Mouse (Mus musculus): ENCODE measurements around the gene Milr1. TPM values are rescaled to one million over a fixed set of nuclear protein-coding genes. Genes with fewer than 3 reads are reported as not detected.
"Not testable (repeated sequence)": the region's sequence is repeated elsewhere in the genome, so short reads cannot be mapped to it uniquely, and the experiment has no call there.

The Milr1 gene
- polyA plus RNA-seq, 1 experiment from 2014 or later = 2.7 TPM

- Histone ChIP-seq H3K9ac (peak within 1 kb of the TSS; percentile 95), H3K36me3 (peaks cover 19% of the 10 kb centered on the region), H3K27ac (peak within 1 kb of the TSS; percentile 99), H3K4me3 (replicated peaks) (peak within 1 kb of the TSS; percentile 93), H3K4me2 (peak within 1 kb of the TSS; percentile 79), H3K4me1 (peaks cover 9% of the 10 kb centered on the region; the same call in 1 of the 2 replicates), H3K9me3 (no peaks in the 10 kb centered on the region), H3K27me3 (replicated peaks) (no peaks in the 10 kb centered on the region)
- ATAC-seq (ENCODE audit: insufficient read depth, low FRiP score, low read depth) = peak; percentile 91
- under 1% methylated on average over 58 of the region's 58 CpGs for WGBS
Measured at GRCm38 (mm10) chr11:106788775-106789459, 37.9 kb downstream of the Milr1 start, which contains the start of the genes Ddx5 and Cep95. Gene Ddx5, minus strand, starts transcription at chr11:106789185. Gene Cep95, plus strand, starts transcription at chr11:106789252.

DNA sequence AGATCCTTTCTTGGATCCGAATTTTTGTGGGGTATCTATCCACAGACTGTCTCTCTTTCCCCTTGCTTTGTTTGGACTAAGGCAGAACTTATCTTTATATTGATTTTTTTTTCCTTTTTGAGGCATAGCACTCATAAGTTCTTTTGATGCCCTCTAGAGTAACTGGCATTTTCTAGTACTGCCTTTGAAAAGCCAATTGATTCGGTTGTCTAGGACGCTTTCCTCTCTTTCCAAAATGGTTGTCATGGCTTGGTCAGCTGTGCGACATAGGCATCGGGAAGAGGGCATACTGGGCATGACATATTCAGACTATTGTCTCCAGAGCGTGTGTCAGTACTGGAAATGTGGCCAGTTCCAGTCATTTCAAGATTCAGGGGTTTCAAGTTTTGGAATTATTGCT lies 38.6 kb downstream of the Milr1 start:
- Histone ChIP-seq H3K4me1 (0 out of 2 replicates have a peak, but pooled peaks cover 9% of the 10 kb centered on the region), H3K27me3 (replicated peaks) (no peaks in the 10 kb centered on the region), H3K9ac (peak overlapping the region; percentile 83), H3K27ac (peak overlapping the region; percentile 99), H3K36me3 (peaks cover 13% of the 10 kb centered on the region; the same call in 1 of the 2 replicates), H3K4me2 (peak overlapping the region; percentile 79), H3K9me3 (no peaks in the 10 kb centered on the region), H3K4me3 (replicated peaks) (peak overlapping the region; percentile 93)
- under 1% methylated on average over 6 of the region's 6 CpGs for WGBS
- ATAC-seq (ENCODE audit: insufficient read depth, low FRiP score, low read depth) = no peak

DNA sequence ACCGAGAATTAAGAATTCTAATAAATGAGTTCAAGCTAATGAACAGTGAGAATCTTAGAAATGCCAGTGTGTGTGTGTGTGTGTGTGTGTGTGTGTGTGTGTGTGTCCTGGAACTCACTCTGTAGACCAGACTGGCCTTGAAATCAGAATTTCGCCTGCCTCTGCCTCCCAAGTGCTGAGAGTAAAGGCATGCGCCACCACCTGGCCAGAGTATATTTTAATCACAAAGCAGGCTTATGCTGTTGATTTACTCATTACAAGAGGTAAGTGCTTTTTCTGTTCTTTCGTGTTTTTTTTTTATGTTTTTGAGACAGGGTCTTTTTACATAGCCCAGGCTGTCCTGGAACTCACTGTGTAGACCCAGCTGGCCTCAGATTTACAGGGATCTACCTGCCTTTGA lies 42.8 kb downstream of the Milr1 start:
- H3K4me2 ChIP-seq = no peak overlapping the region
- H3K4me1 ChIP-seq = 0 out of 2 replicates have a peak, but pooled peaks cover 4% of the 10 kb centered on the region
- no peak overlapping the region for H3K9ac ChIP-seq
- WGBS = 78% methylated on average over 4 of the region's 4 CpGs
- ATAC-seq (ENCODE audit: insufficient read depth, low FRiP score, low read depth) = no peak
- H3K9me3 ChIP-seq = no peaks in the 10 kb centered on the region
- H3K27ac ChIP-seq = no peak overlapping the region
- no peak overlapping the region for H3K4me3 ChIP-seq (replicated peaks)
- H3K27me3 ChIP-seq (replicated peaks) = no peaks in the 10 kb centered on the region
- peaks cover 9% of the 10 kb centered on the region for H3K36me3 ChIP-seq

DNA sequence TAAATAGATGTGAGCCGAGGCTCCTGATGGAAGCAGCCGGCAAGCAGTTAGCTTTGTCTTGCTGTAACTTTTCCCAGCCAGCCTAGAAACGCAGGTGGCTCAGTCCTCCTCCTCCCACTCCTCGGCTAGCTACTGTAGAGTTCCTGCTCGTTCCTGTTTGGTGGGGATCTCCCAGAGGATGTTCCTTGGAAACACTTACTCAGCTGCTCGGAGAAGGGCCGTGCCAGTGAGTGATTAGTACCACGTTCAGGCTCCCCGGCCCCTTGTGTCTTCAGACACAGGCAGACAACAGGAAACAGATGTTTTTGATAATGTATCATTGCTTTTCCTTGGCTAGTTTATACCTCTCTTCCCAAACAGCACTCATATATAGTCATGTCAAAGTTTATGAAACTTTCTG lies 44.7 kb downstream of the Milr1 start:
- Histone ChIP-seq H3K4me2 (no peak overlapping the region), H3K27me3 (replicated peaks) (no peaks in the 10 kb centered on the region), H3K4me1 (0 out of 2 replicates have a peak, but pooled peaks cover under 1% of the 10 kb centered on the region), H3K27ac (no peak overlapping the region), H3K36me3 (peaks cover 18% of the 10 kb centered on the region), H3K4me3 (replicated peaks) (no peak overlapping the region), H3K9me3 (no peaks in the 10 kb centered on the region), H3K9ac (no peak overlapping the region)
- 51% methylated on average over 9 of the region's 9 CpGs for WGBS
- ATAC-seq (ENCODE audit: insufficient read depth, low FRiP score, low read depth) = no peak

DNA sequence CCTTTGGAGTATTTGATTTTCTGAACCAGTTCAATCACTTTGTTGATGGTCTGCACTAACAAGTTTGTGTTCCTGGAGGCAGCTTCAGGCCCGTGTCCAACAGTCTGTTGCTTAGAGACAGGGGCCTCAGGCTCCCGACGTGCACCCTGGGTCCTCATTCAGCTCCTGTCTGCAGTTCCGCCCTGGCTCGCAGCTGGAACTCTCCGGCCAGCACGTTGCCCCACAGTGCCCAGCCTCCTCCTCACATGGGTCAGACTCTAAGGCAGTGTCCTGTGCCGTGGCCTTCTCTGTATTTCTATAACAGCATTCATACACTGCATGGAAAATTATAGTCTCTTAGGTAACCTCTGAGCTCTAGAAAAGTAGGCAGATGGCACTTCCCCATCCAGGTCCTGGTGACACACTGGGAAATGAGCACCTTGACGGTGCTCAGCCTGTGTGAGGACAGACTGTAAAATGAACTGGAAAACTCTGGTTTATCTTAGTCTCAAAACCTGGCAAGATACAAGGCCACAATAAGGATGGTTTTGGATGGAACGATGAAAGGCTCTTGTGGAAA lies 51.1 kb downstream of the Milr1 start:
- Histone ChIP-seq H3K4me2 (no peak overlapping the region), H3K9ac (no peak overlapping the region), H3K9me3 (no peaks in the 10 kb centered on the region), H3K4me1 (no peaks in the 10 kb centered on the region), H3K27ac (no peak overlapping the region), H3K4me3 (replicated peaks) (no peak overlapping the region), H3K36me3 (peaks cover 22% of the 10 kb centered on the region), H3K27me3 (replicated peaks) (no peaks in the 10 kb centered on the region)
- ATAC-seq (ENCODE audit: insufficient read depth, low FRiP score, low read depth) = no peak
- 86% methylated on average over 10 of the region's 10 CpGs for WGBS

- not testable (repeated sequence) for H3K27ac ChIP-seq; H3K4me2 ChIP-seq; H3K9me3 ChIP-seq; H3K4me1 ChIP-seq; H3K4me3 ChIP-seq (replicated peaks); H3K9ac ChIP-seq; ATAC-seq (ENCODE audit: insufficient read depth, low FRiP score, low read depth); H3K27me3 ChIP-seq (replicated peaks)
- WGBS = 88% methylated on average over 1 of the region's 1 CpGs
- peaks cover 15% of the 10 kb centered on the region for H3K36me3 ChIP-seq
Measured at GRCm38 (mm10) chr11:106807442-106807841, 56.4 kb downstream of the Milr1 start.

DNA sequence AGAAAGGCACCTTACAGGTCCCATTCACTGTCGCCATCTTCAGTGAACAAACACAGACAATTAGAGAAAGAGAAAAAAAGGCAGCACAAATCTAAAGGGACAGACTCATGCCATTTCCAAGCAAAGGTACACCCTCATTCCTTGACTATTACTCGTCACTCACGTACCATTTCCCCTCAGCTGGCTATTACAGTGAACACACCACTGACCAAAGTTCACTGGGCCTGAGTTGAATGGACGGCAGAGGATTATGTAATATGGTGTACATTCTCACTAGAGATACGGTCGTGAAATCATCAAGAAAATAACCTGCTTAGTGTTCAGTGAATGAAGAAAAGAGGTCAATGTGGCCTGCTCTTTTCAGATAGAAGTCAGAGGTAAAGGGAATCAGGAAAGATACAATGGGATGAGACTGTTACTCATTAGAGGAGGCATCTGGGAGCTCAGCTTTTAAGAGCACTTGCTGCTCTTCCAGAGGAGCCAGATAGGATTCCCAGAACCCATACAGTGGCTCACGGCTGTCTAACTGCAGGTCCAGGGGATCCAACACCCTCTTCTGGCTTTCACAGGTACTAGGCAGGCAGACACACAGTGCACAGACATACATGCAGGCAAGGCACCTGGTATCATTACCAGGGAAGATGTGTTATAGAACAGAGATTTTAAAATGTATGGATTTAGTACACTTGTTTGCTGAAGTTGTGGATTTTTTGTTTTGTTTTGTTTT lies 61.5 kb downstream of the Milr1 start:
- ATAC-seq (ENCODE audit: insufficient read depth, low FRiP score, low read depth) = no peak
- no peaks in the 10 kb centered on the region for H3K27me3 ChIP-seq (replicated peaks)
- H3K9ac ChIP-seq = no peak overlapping the region
- H3K27ac ChIP-seq = no peak overlapping the region
- H3K4me2 ChIP-seq = no peak overlapping the region
- H3K9me3 ChIP-seq = no peaks in the 10 kb centered on the region
- 86% methylated on average over 7 of the region's 7 CpGs for WGBS
- no peaks in the 10 kb centered on the region for H3K4me1 ChIP-seq
- H3K4me3 ChIP-seq (replicated peaks) = no peak overlapping the region
- peaks cover 47% of the 10 kb centered on the region for H3K36me3 ChIP-seq

DNA sequence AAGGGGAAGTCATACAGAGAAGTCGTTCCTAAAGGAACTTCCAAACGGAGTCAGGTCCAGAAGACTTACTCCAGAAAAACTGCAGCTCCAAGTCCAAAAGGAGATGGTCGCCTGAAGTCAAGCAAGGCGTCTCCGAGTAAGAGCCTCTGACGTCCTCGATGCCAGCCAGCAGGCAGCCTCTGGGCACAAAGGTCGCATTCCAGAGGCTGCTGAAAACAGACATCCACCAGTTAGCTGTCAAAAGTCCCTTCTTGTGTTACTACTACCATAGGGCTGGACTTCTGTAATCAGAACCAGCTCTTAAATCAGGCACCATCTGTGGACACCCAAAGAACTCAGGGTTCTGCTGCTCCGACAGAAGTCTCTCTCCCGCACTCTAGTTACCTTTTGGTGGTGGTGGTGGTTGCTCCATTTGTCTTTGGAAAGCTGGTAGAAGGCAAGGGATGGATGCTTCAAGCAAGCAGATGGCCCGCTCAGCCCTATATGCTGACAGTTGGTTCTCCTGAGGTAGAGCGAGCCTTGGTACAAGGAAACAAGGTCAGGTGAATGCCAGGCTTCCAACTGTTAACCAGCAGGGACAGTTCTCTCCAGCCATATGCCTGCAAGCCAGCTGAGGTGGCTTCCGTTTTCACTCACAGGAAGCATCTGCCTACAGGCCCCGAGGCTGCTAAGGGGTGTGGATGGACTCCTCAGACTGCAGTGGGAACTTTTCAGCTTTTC lies 63.7 kb downstream of the Milr1 start:
- H3K9me3 ChIP-seq = no peaks in the 10 kb centered on the region
- no peak overlapping the region for H3K4me2 ChIP-seq
- H3K27me3 ChIP-seq (replicated peaks) = no peaks in the 10 kb centered on the region
- ATAC-seq (ENCODE audit: insufficient read depth, low FRiP score, low read depth) = no peak
- peaks cover 39% of the 10 kb centered on the region for H3K36me3 ChIP-seq
- H3K4me3 ChIP-seq (replicated peaks) = no peak overlapping the region
- 76% methylated on average over 14 of the region's 14 CpGs for WGBS
- H3K27ac ChIP-seq = no peak overlapping the region
- H3K4me1 ChIP-seq = no peaks in the 10 kb centered on the region
- H3K9ac ChIP-seq = no peak overlapping the region

DNA sequence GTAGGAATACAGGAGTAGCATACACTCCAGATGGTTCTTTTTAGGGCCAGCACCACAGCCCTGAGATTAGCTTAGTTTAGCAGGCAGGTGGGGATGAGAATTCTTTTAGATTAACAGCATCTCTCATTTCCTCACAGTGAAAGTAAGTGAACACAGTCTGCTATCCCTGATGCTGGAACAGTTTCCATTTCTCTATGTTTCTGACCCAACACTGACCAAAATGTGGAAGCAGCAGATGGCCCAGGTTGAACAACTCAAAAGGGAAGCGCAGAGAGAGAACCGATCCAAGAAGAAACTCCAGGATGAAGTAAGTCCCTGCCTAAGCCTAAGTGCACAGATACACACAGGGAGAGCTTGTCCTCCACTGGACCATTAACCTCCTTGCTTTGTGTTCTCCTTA lies 64.3 kb downstream of the Milr1 start:
- Histone ChIP-seq H3K36me3 (peaks cover 39% of the 10 kb centered on the region), H3K9ac (no peak overlapping the region), H3K27ac (no peak overlapping the region), H3K4me1 (no peaks in the 10 kb centered on the region), H3K9me3 (no peaks in the 10 kb centered on the region), H3K4me2 (no peak overlapping the region), H3K4me3 (replicated peaks) (no peak overlapping the region), H3K27me3 (replicated peaks) (no peaks in the 10 kb centered on the region)
- ATAC-seq (ENCODE audit: insufficient read depth, low FRiP score, low read depth) = no peak
- WGBS = 89% methylated on average over 2 of the region's 2 CpGs

- Histone ChIP-seq H3K27me3 (replicated peaks) (no peaks in the 10 kb centered on the region), H3K27ac (no peak overlapping the region), H3K4me1 (no peaks in the 10 kb centered on the region), H3K9me3 (no peaks in the 10 kb centered on the region), H3K4me2 (no peak overlapping the region), H3K36me3 (peaks cover 37% of the 10 kb centered on the region), H3K4me3 (replicated peaks) (no peak overlapping the region), H3K9ac (no peak overlapping the region)
- no peak for ATAC-seq (ENCODE audit: insufficient read depth, low FRiP score, low read depth)
- WGBS = 87% methylated on average over 2 of the region's 2 CpGs
Measured at GRCm38 (mm10) chr11:106815761-106816160, 64.7 kb downstream of the Milr1 start.

GRCm38 (mm10) chr11:106816316-106816715 lies 65.3 kb downstream of the Milr1 start:
- Histone ChIP-seq H3K36me3 (peaks cover 38% of the 10 kb centered on the region), H3K4me3 (replicated peaks) (no peak overlapping the region), H3K27me3 (replicated peaks) (no peaks in the 10 kb centered on the region), H3K9ac (no peak overlapping the region), H3K9me3 (no peaks in the 10 kb centered on the region), H3K4me2 (no peak overlapping the region), H3K4me1 (no peaks in the 10 kb centered on the region), H3K27ac (no peak overlapping the region)
- WGBS = 73% methylated on average over 7 of the region's 7 CpGs
- no peak for ATAC-seq (ENCODE audit: insufficient read depth, low FRiP score, low read depth)

Measured in stomach, embryonic 15.5 days (tissue).